Mouse (Mus musculus): ENCODE data around the gene Rptor.
A peak's percentile ranks its signal among the peaks of the same experiment; 100 is the strongest.

The Rptor gene

GRCm38 (mm10) chr11:119602763-119603526 is at the start of gene Rptor:
Gene Rptor, plus strand, starts transcription at chr11:119602905.
- peak; percentile 95 for DNase-seq (ENCODE audit: low spot score)

- DNase-seq (ENCODE audit: low spot score), result no peak
These were observed 48.0 kb upstream of the Rptor start for GRCm38 (mm10) chr11:119554706-119555105.

GRCm38 (mm10) chr11:119555170-119555569 is 47.5 kb upstream of the Rptor start:
- no peak for DNase-seq (ENCODE audit: low spot score)

- no peak for DNase-seq (ENCODE audit: low spot score)
These were observed 44.5 kb upstream of the Rptor start for GRCm38 (mm10) chr11:119557940-119558869.

- no peak for DNase-seq (ENCODE audit: low spot score)
These were observed 43.7 kb upstream of the Rptor start for GRCm38 (mm10) chr11:119558870-119559610.

- no peak for DNase-seq (ENCODE audit: low spot score)
These were observed 40.4 kb upstream of the Rptor start for GRCm38 (mm10) chr11:119562286-119562685.

GRCm38 (mm10) chr11:119563166-119563565 is 39.5 kb upstream of the Rptor start:
- no peak for DNase-seq (ENCODE audit: low spot score)

GRCm38 (mm10) chr11:119564383-119564782 is 38.3 kb upstream of the Rptor start:
- DNase-seq (ENCODE audit: low spot score), result no peak

GRCm38 (mm10) chr11:119565021-119565420 is 37.7 kb upstream of the Rptor start:
- DNase-seq (ENCODE audit: low spot score), result no peak

GRCm38 (mm10) chr11:119565684-119566083 is 37.0 kb upstream of the Rptor start:
- no peak for DNase-seq (ENCODE audit: low spot score)

- no peak for DNase-seq (ENCODE audit: low spot score)
These were observed 36.5 kb upstream of the Rptor start for GRCm38 (mm10) chr11:119566188-119566587.

GRCm38 (mm10) chr11:119572316-119573010 is 30.2 kb upstream of the Rptor start:
- no peak for DNase-seq (ENCODE audit: low spot score)

- no peak for DNase-seq (ENCODE audit: low spot score)
These were observed 25.9 kb upstream of the Rptor start for GRCm38 (mm10) chr11:119576855-119577254.

GRCm38 (mm10) chr11:119577721-119578120 is 25.0 kb upstream of the Rptor start:
- no peak for DNase-seq (ENCODE audit: low spot score)

GRCm38 (mm10) chr11:119586511-119586910 is 16.2 kb upstream of the Rptor start:
- DNase-seq (ENCODE audit: low spot score), result no peak

GRCm38 (mm10) chr11:119587112-119587511 is 15.6 kb upstream of the Rptor start:
- no peak for DNase-seq (ENCODE audit: low spot score)

- no peak for DNase-seq (ENCODE audit: low spot score)
These were observed 13.5 kb upstream of the Rptor start for GRCm38 (mm10) chr11:119589242-119589641.

- DNase-seq (ENCODE audit: low spot score), result no peak
These were observed 8.7 kb upstream of the Rptor start for GRCm38 (mm10) chr11:119593966-119594365.

- no peak for DNase-seq (ENCODE audit: low spot score)
These were observed 3.8 kb upstream of the Rptor start for GRCm38 (mm10) chr11:119598856-119599255.

GRCm38 (mm10) chr11:119600286-119600685 is 2.4 kb upstream of the Rptor start:
- DNase-seq (ENCODE audit: low spot score), result no peak

- DNase-seq (ENCODE audit: low spot score), result no peak
These were observed 466 bp upstream of the Rptor start for GRCm38 (mm10) chr11:119602177-119602700.

Measured in ovary, adult 18-20 months (tissue).